Mouse (Mus musculus) liver, embryonic 18 days (tissue): ENCODE results near the gene Mamld1. TPM values are rescaled to one million over a fixed set of nuclear protein-coding genes. Genes with fewer than 3 reads are reported as not detected.

Experiments used
- polyA plus RNA-seq: library from polyadenylated mRNA; depleted of rRNA; stranded (reverse); fragments of >200 nt; gene quantifications from 2 replicates; pipeline ENCODE4 v1.2.3, GENCODE M21; 2012; rRNA removed

The Mamld1 gene
- 0.44 and 0.48 TPM in 2 replicates for polyA plus RNA-seq

GRCm38 (mm10) chrX:71049864-71050576 lies at the start of gene Mamld1:
Mamld1 (plus strand) TSS chrX:71050256.

Other genes starting within 250 kb of the Mamld1 start
- 3.2 and 3.4 TPM in 2 replicates for gene Mtm1, start 160.5 kb downstream of the Mamld1 start, polyA plus RNA-seq